Mouse (Mus musculus) lung, embryonic 15.5 days (tissue): ENCODE measurements around the gene Cyp2s1. TPM values are rescaled to one million over a fixed set of nuclear protein-coding genes. Genes with fewer than 3 reads are reported as not detected.
A peak's percentile ranks its signal among the peaks of the same experiment; 100 is the strongest.

Source experiments
- ATAC-seq: fragments of 200-750 bp; cut with Nextera tagmentation; 2 replicates; pipeline ENCODE4 v1.8.0; 2017; ENCODE audit warnings: moderate number of reproducible peaks, borderline replicate concordance; ENCODE audit not compliant: low FRiP score, low TSS enrichment; ENCODE audit errors: extremely low read depth
- H3K27ac ChIP-seq: fragments of 300-500 bp; sonication (generic); 2 replicates; pipeline ENCODE4 v1.5.1; 2015; ENCODE audit warnings: moderate library complexity, mild to moderate bottlenecking, inconsistent platforms
- H3K27me3 ChIP-seq: fragments of 300-500 bp; sonication (generic); 2 replicates; pipeline ENCODE4 v1.6.1; 2015; ENCODE audit warnings: inconsistent platforms
- H3K36me3 ChIP-seq: fragments of 300-500 bp; sonication (generic); 2 replicates; pipeline ENCODE4 v1.6.1; 2015; ENCODE audit warnings: inconsistent platforms
- H3K4me1 ChIP-seq: fragments of 300-500 bp; sonication (generic); 2 replicates; pipeline ENCODE4 v1.6.1; 2015; ENCODE audit warnings: inconsistent platforms
- H3K4me2 ChIP-seq: fragments of 300-500 bp; sonication (generic); 2 replicates; pipeline ENCODE4 v1.6.1; 2015; ENCODE audit warnings: inconsistent platforms, mild to moderate bottlenecking, moderate library complexity
- H3K4me3 ChIP-seq: fragments of 300-500 bp; sonication (generic); 2 replicates; pipeline ENCODE4 v1.5.1; 2015; ENCODE audit warnings: mild to moderate bottlenecking, inconsistent platforms
- H3K9ac ChIP-seq: fragments of 300-500 bp; sonication (generic); 2 replicates; pipeline ENCODE4 v1.6.1; 2015; ENCODE audit warnings: inconsistent platforms
- H3K9me3 ChIP-seq: fragments of 300-500 bp; sonication (generic); 2 replicates; pipeline ENCODE4 v1.6.1; 2016; ENCODE audit warnings: inconsistent platforms
- WGBS: fragments of 180-500 bp; shearing (Covaris S2); methylation state at CpG from one replicate; pipeline ENCODE4 v1.1.7; 2015; 5-methylcytosine and 5-hydroxymethylcytosine counted together
- polyA plus RNA-seq: library from polyadenylated mRNA; unstranded; fragments of >200 nt; fragmentation: Nextera tagmentation; extraction: Ambion mirVana; gene quantifications from 2 replicates; pipeline ENCODE4 v1.2.1, GENCODE M21; 2015

Cyp2s1 gene
- polyA plus RNA-seq, 1 experiment from 2014 or later: 11.4 TPM

GRCm38 (mm10) chr7:25768229-25768628 is 48.5 kb downstream of the Cyp2s1 start:
- Histone ChIP-seq H3K4me2 (no peak overlapping the region), H3K27ac (no peak overlapping the region), H3K9ac (no peak overlapping the region), H3K4me1 (peaks cover 5% of the 10 kb centered on the region; the same call in 1 of the 2 replicates), H3K36me3 (peaks cover 15% of the 10 kb centered on the region), H3K27me3 (no peaks in the 10 kb centered on the region), H3K4me3 (no peak overlapping the region), H3K9me3 (no peaks in the 10 kb centered on the region)
- WGBS: 86% methylated on average over 5 of the region's 5 CpGs
- no peak for ATAC-seq

- WGBS: 68% methylated on average over 6 of the region's 6 CpGs
- Histone ChIP-seq H3K36me3 (peaks cover 15% of the 10 kb centered on the region), H3K4me2 (no peak overlapping the region), H3K4me3 (no peak overlapping the region), H3K9me3 (no peaks in the 10 kb centered on the region), H3K4me1 (peaks cover 5% of the 10 kb centered on the region; the same call in 1 of the 2 replicates), H3K27ac (no peak overlapping the region), H3K27me3 (no peaks in the 10 kb centered on the region), H3K9ac (no peak overlapping the region)
- no peak for ATAC-seq
Measured at GRCm38 (mm10) chr7:25766108-25766507, 50.6 kb downstream of the Cyp2s1 start.

GRCm38 (mm10) chr7:25764221-25764620 is 52.5 kb downstream of the Cyp2s1 start:
- Histone ChIP-seq H3K36me3 (peaks cover 22% of the 10 kb centered on the region), H3K9ac (no peak overlapping the region), H3K4me2 (no peak overlapping the region), H3K4me1 (peaks cover 5% of the 10 kb centered on the region; the same call in 1 of the 2 replicates), H3K9me3 (no peaks in the 10 kb centered on the region), H3K4me3 (no peak overlapping the region), H3K27me3 (no peaks in the 10 kb centered on the region), H3K27ac (peak overlapping the region; percentile 41; the same call in 1 of the 2 replicates)
- 35% methylated on average over 5 of the region's 5 CpGs for WGBS
- ATAC-seq: no peak

- Histone ChIP-seq H3K4me3 (no peak overlapping the region), H3K27me3 (no peaks in the 10 kb centered on the region), H3K4me1 (peaks cover 5% of the 10 kb centered on the region; the same call in 1 of the 2 replicates), H3K27ac (peak overlapping the region; percentile 41; the same call in 1 of the 2 replicates), H3K9me3 (no peaks in the 10 kb centered on the region), H3K36me3 (peaks cover 22% of the 10 kb centered on the region), H3K4me2 (no peak overlapping the region), H3K9ac (no peak overlapping the region)
- ATAC-seq: no peak
- 66% methylated on average over 11 of the region's 11 CpGs for WGBS
Measured at GRCm38 (mm10) chr7:25763678-25764077, 53.0 kb downstream of the Cyp2s1 start.

GRCm38 (mm10) chr7:25761354-25761753 is 55.4 kb downstream of the Cyp2s1 start:
- Histone ChIP-seq H3K9me3 (no peaks in the 10 kb centered on the region), H3K9ac (no peak overlapping the region), H3K27me3 (no peaks in the 10 kb centered on the region), H3K4me1 (peaks cover 5% of the 10 kb centered on the region; the same call in 1 of the 2 replicates), H3K4me3 (no peak overlapping the region), H3K36me3 (0 out of 2 replicates have a peak, but pooled peaks cover 9% of the 10 kb centered on the region), H3K4me2 (no peak overlapping the region), H3K27ac (no peak overlapping the region)
- WGBS: 76% methylated on average over 10 of the region's 10 CpGs
- ATAC-seq: no peak

- Histone ChIP-seq H3K27me3 (no peaks in the 10 kb centered on the region), H3K36me3 (peaks cover 16% of the 10 kb centered on the region), H3K27ac (peak overlapping the region; percentile 97), H3K9ac (peak overlapping the region; percentile 99), H3K4me1 (peaks cover 20% of the 10 kb centered on the region), H3K4me2 (peak overlapping the region; percentile 89), H3K9me3 (no peaks in the 10 kb centered on the region), H3K4me3 (peak overlapping the region; percentile 95)
- under 1% methylated on average over 18 of the region's 18 CpGs for WGBS
- peak; percentile 44; the same call in 1 of the 2 replicates for ATAC-seq
Measured at GRCm38 (mm10) chr7:25756011-25756410, 60.7 kb downstream of the Cyp2s1 start.

- H3K4me2 ChIP-seq: peak overlapping the region; percentile 89
- H3K27me3 ChIP-seq: no peaks in the 10 kb centered on the region
- peaks cover 20% of the 10 kb centered on the region for H3K4me1 ChIP-seq
- WGBS: under 1% methylated on average over 15 of the region's 15 CpGs
- ATAC-seq: peak; percentile 31; the same call in 1 of the 2 replicates
- H3K36me3 ChIP-seq: peaks cover 21% of the 10 kb centered on the region
- peak overlapping the region; percentile 97 for H3K27ac ChIP-seq
- peak overlapping the region; percentile 95 for H3K4me3 ChIP-seq
- peak overlapping the region; percentile 99 for H3K9ac ChIP-seq
- no peaks in the 10 kb centered on the region for H3K9me3 ChIP-seq
Measured at GRCm38 (mm10) chr7:25755468-25755833, 61.3 kb downstream of the Cyp2s1 start.

- peak within 1 kb of the TSS; percentile 97 for H3K27ac ChIP-seq
- ATAC-seq: peak; percentile 95
Measured at GRCm38 (mm10) chr7:25754738-25755467, 61.8 kb downstream of the Cyp2s1 start, which contains the start of gene Hnrnpul1. Gene Hnrnpul1 (minus strand): TSS chr7:25754757.

GRCm38 (mm10) chr7:25754439-25754737 is 62.3 kb downstream of the Cyp2s1 start:
- 0% methylated on average over 30 of the region's 30 CpGs for WGBS
- H3K36me3 ChIP-seq: peaks cover 23% of the 10 kb centered on the region
- peak overlapping the region; percentile 95 for H3K4me3 ChIP-seq
- ATAC-seq: no peak
- no peaks in the 10 kb centered on the region for H3K27me3 ChIP-seq
- peak overlapping the region; percentile 80 for H3K4me2 ChIP-seq
- peaks cover 20% of the 10 kb centered on the region for H3K4me1 ChIP-seq
- peak overlapping the region; percentile 97 for H3K27ac ChIP-seq
- H3K9me3 ChIP-seq: no peaks in the 10 kb centered on the region
- peak overlapping the region; percentile 99 for H3K9ac ChIP-seq

More at GRCm38 (mm10) chr7:25754738-25755467, 61.8 kb downstream of the Cyp2s1 start, which contains the start of gene Hnrnpul1:
- Histone ChIP-seq H3K36me3 (peaks cover 21% of the 10 kb centered on the region), H3K9me3 (no peaks in the 10 kb centered on the region), H3K27me3 (no peaks in the 10 kb centered on the region), H3K4me1 (peaks cover 20% of the 10 kb centered on the region), H3K4me2 (peak within 1 kb of the TSS; percentile 89), H3K4me3 (peak within 1 kb of the TSS; percentile 95), H3K9ac (peak within 1 kb of the TSS; percentile 99)
- WGBS: under 1% methylated on average over 54 of the region's 55 CpGs

GRCm38 (mm10) chr7:25753643-25754438 is 62.9 kb downstream of the Cyp2s1 start:
- peak overlapping the region; percentile 99 for H3K9ac ChIP-seq
- H3K4me3 ChIP-seq: peak overlapping the region; percentile 95
- peaks cover 20% of the 10 kb centered on the region for H3K4me1 ChIP-seq
- H3K9me3 ChIP-seq: no peaks in the 10 kb centered on the region
- WGBS: under 1% methylated on average over 46 of the region's 46 CpGs
- H3K4me2 ChIP-seq: peak overlapping the region; percentile 80
- H3K27ac ChIP-seq: peak overlapping the region; percentile 97
- H3K27me3 ChIP-seq: no peaks in the 10 kb centered on the region
- no peak; the same call in 1 of the 2 replicates for ATAC-seq
- peaks cover 29% of the 10 kb centered on the region for H3K36me3 ChIP-seq

GRCm38 (mm10) chr7:25753076-25753475 is 63.6 kb downstream of the Cyp2s1 start:
- H3K27ac ChIP-seq: 0 out of 2 replicates have a peak overlapping the region, but pooled peaks have one; percentile 97

More at GRCm38 (mm10) chr7:25753076-25753475, 63.6 kb downstream of the Cyp2s1 start:
- Histone ChIP-seq H3K9ac (peak overlapping the region; percentile 99), H3K27me3 (no peaks in the 10 kb centered on the region), H3K36me3 (peaks cover 36% of the 10 kb centered on the region), H3K4me3 (peak overlapping the region; percentile 95), H3K4me1 (peaks cover 20% of the 10 kb centered on the region), H3K9me3 (no peaks in the 10 kb centered on the region), H3K4me2 (peak overlapping the region; percentile 80)
- ATAC-seq: no peak
